Mouse (Mus musculus) heart, adult 2 months (tissue): ENCODE measurements around the gene Kbtbd13.

Experiments
- CTCF ChIP-seq: fragments of 200-600 bp; IDR thresholded peaks from 2 replicates; pipeline ENCODE4 v1.8.1; 2022; ENCODE audit warnings: antibody characterized with exemption, mild to moderate bottlenecking, moderate library complexity
- EP300 ChIP-seq: fragments of 200-500 bp; IDR thresholded peaks from 2 replicates; pipeline ENCODE4 v1.6.1; 2011; ENCODE audit warnings: low read depth, low read length, control low read depth; ENCODE audit not compliant: insufficient read depth
- POLR2A ChIP-seq: fragments of 200-500 bp; IDR thresholded peaks from 2 replicates; pipeline ENCODE4 v1.6.1; 2011; ENCODE audit warnings: mild to moderate bottlenecking, low read depth, low read length, control low read depth; ENCODE audit not compliant: insufficient read depth

DNA sequence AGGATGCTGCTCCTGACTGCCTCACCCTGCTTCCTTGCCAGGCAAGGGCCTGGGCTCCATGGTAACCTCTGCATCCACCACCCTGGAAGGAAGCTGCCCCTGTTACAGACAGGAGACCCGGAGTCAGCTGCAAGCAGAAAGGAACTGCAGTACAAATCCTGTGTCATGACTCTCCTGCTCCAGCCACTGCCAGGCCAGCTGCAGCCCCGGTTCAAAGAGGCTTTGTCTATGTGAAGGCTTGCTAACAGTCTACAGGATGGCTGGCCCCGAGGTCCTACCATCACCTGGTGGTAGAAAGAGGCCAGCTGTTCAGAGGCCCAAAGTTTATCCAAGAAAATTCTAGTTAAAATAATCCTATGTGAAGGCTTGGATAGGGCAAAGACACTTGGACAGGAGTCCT is 19.9 kb upstream of the Kbtbd13 start:
- TF ChIP-seq POLR2A (no peak), CTCF (no peak), EP300 (no peak)
